Mouse (Mus musculus) C3H10T1/2 (cell line): Measurements from ENCODE around the gene Pla2g16. TPM values are rescaled to one million over a fixed set of nuclear protein-coding genes. Genes with fewer than 3 reads are reported as not detected.

Source experiments
- polyA plus RNA-seq, 2 experiments: library from polyadenylated mRNA; unstranded; fragments of >200 nt; fragmentation: generic; extraction: Trizol; gene quantifications; one replicate each; pipeline ENCODE4 v1.2.1; 2012; ENCODE audit warnings: missing spikeins in 2 of 2

Gene Pla2g16
- 10 to 100 TPM; 13.2 to 19.5 TPM for polyA plus RNA-seq

GRCm38 (mm10) chr19:7557328-7557822 is at the start of gene Pla2g16:
Pla2g16 (plus strand) TSS chr19:7557459.

DNA sequence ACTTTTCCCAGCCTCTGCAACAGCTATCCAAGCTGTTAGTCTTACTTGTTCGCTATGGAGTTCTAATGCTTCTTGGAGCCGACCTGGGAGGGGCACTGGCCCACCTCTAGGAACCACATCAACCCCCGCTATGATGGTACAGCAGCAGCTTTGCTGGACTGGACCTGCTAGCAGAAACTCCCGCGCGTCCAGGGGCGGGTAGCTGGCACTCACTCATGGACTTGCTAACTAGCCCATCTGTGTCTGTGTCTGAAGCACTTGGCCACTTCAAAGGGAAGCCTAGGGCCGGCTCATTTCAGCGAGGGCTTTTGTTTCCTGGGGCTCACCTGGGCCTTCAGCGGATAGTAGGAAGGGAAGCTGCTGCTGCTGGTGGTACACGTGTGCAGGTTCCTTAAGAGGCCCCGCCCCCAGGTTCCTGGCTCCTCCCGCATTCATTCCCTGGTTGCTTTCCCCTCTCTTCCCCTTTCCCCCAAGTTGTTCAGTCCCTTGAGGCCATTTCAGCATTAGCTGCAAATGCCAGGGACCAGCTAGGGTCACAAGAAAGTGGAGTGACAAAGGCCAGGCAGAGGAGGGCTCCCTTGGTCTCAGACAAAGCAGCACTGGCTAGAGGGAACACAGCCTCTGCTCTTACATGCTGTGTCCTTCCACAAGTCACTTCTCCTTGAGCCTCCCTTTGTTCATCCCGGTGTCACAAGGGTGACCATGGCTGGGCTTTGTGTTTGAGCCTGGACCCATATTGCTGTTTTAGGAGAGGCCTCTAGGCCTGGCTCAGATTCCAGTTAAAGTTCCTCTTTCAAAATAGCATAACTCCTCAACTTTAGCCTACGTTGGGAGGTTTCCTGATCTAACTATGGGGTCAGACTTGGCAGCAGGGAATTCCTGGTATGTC is 49.8 kb downstream of the Pla2g16 start, which contains the start of gene Lgals12:
Gene Lgals12 (minus strand): TSS at position 393 of the 889 bp plus-strand sequence.

GRCm38 (mm10) chr19:7611942-7612757 is 54.9 kb downstream of the Pla2g16 start, which contains the start of gene Hrasls5:
Hrasls5 (plus strand) TSS chr19:7612541.

Other genes with a start within 250 kb of the Pla2g16 start
- 10 to 100 TPM; 15.9 to 38.9 TPM for gene Mark2, start 215.6 kb upstream of the Pla2g16 start, polyA plus RNA-seq
- 10 to 100 TPM; 16.9 to 20.6 TPM for gene Spindoc, start 174.5 kb upstream of the Pla2g16 start, polyA plus RNA-seq
- 10 to 100 TPM in 1 of 2 experiments, 1 to 10 TPM in 1; 4.4 to 38.3 TPM for gene 2700081O15Rik, start 139.8 kb upstream of the Pla2g16 start, polyA plus RNA-seq
- gene Rtn3, start 74.2 kb upstream of the Pla2g16 start, polyA plus RNA-seq, result 10 to 100 TPM; 31.3 to 87.5 TPM
- 10 to 100 TPM in 1 of 2 experiments, 1 to 10 TPM in 1; 2.1 to 18.7 TPM for gene Atl3, start 63.4 kb upstream of the Pla2g16 start, polyA plus RNA-seq
- not detected for gene Lgals12, start 49.7 kb downstream of the Pla2g16 start, polyA plus RNA-seq
- under 1 TPM in 1 of 2 experiments, not detected in 1; 0.06 TPM for gene Hrasls5, start 55.1 kb downstream of the Pla2g16 start, polyA plus RNA-seq
- gene Slc22a19, start 153.9 kb downstream of the Pla2g16 start, polyA plus RNA-seq, result not detected
- not detected for gene Slc22a26, start 245.2 kb downstream of the Pla2g16 start, polyA plus RNA-seq